Mouse (Mus musculus) ES-Bruce4 (cell line): ENCODE measurements around the gene Cebpzos.

ENCODE experiments used
- CTCF ChIP-seq: IDR thresholded peaks from one replicate; pipeline ENCODE4 v1.8.1; 2011; ENCODE audit warnings: low read depth, low read length
- EP300 ChIP-seq: IDR thresholded peaks from 2 replicates; pipeline ENCODE4 v1.6.1; 2011; ENCODE audit warnings: low read depth, low read length; ENCODE audit not compliant: insufficient read depth
- POLR2A ChIP-seq: IDR thresholded peaks from one replicate; pipeline ENCODE4 v1.8.1; 2011; ENCODE audit warnings: low read length; ENCODE audit not compliant: insufficient read depth

GRCm38 (mm10) chr17:78894991-78895390 lies 21.3 kb upstream of the Cebpzos start:
- TF ChIP-seq CTCF (no peak), POLR2A (peak; percentile 15), EP300 (no peak)
